Mouse (Mus musculus) midbrain, embryonic 15.5 days (tissue): ENCODE results near the gene Tet3. TPM values are rescaled to one million over a fixed set of nuclear protein-coding genes. Genes with fewer than 3 reads are reported as not detected.
"Not testable (repeated sequence)": the region's sequence is repeated elsewhere in the genome, so short reads cannot be mapped to it uniquely, and the experiment has no call there.

ENCODE experiments used
- ATAC-seq: fragments of 200-750 bp; cut with Nextera tagmentation; replicated peaks from 2 replicates; pipeline ENCODE4 v1.8.0; 2017; ENCODE audit warnings: moderate TSS enrichment
- H3K27ac ChIP-seq: fragments of 300-500 bp; sonication (generic); 2 replicates; pipeline ENCODE4 v1.5.1; 2015; ENCODE audit warnings: mild to moderate bottlenecking, inconsistent platforms
- H3K27me3 ChIP-seq: fragments of 300-500 bp; sonication (generic); replicated peaks from 2 replicates; pipeline ENCODE4 v1.6.1; 2015; ENCODE audit warnings: inconsistent platforms
- H3K36me3 ChIP-seq: fragments of 300-500 bp; sonication (generic); replicated peaks from 2 replicates; pipeline ENCODE4 v1.6.1; 2015; ENCODE audit warnings: inconsistent platforms
- H3K4me1 ChIP-seq: fragments of 300-500 bp; sonication (generic); 2 replicates; pipeline ENCODE4 v1.6.1; 2015; ENCODE audit warnings: inconsistent platforms
- H3K4me2 ChIP-seq: fragments of 300-500 bp; sonication (generic); 2 replicates; pipeline ENCODE4 v1.6.1; 2015; ENCODE audit warnings: inconsistent platforms, mild to moderate bottlenecking, moderate library complexity
- H3K4me3 ChIP-seq: fragments of 300-500 bp; sonication (generic); 2 replicates; pipeline ENCODE4 v1.5.1; 2015; ENCODE audit warnings: mild to moderate bottlenecking, inconsistent platforms
- H3K9ac ChIP-seq: fragments of 300-500 bp; sonication (generic); 2 replicates; pipeline ENCODE4 v1.6.1; 2015; ENCODE audit warnings: mild to moderate bottlenecking, inconsistent platforms
- H3K9me3 ChIP-seq: fragments of 300-500 bp; sonication (generic); 2 replicates; pipeline ENCODE4 v1.6.1; 2016; ENCODE audit warnings: inconsistent platforms
- WGBS: fragments of 180-500 bp; shearing (Covaris S2); methylation state at CpG from one replicate; pipeline ENCODE4 v1.1.7; 2015; ENCODE audit warnings: mixed read lengths; 5-methylcytosine and 5-hydroxymethylcytosine counted together
- polyA plus RNA-seq: library from polyadenylated mRNA; unstranded; fragments of >200 nt; fragmentation: Nextera tagmentation; extraction: Ambion mirVana; gene quantifications from 2 replicates; pipeline ENCODE4 v1.2.1, GENCODE M21; 2015

The Tet3 gene
- polyA plus RNA-seq, 1 experiment from 2014 or later: 60.9 TPM

GRCm38 (mm10) chr6:83349274-83349958 lies 109.5 kb downstream of the Tet3 start:
- Histone ChIP-seq H3K27me3 (no peaks in the 10 kb centered on the region), H3K9ac (peak overlapping the region; percentile 96), H3K4me1 (peaks cover 16% of the 10 kb centered on the region), H3K9me3 (no peaks in the 10 kb centered on the region), H3K27ac (peak overlapping the region; percentile 73), H3K36me3 (peaks cover 3% of the 10 kb centered on the region; the same call in 1 of the 2 replicates), H3K4me3 (peak overlapping the region; percentile 92), H3K4me2 (peak overlapping the region; percentile 76)
- under 1% methylated on average over 53 of the region's 53 CpGs for WGBS
- ATAC-seq: peak; percentile 96

- Histone ChIP-seq H3K9ac (peak within 1 kb of the TSS; percentile 96), H3K4me2 (peak within 1 kb of the TSS; percentile 76), H3K9me3 (no peaks in the 10 kb centered on the region), H3K4me1 (peaks cover 16% of the 10 kb centered on the region), H3K27me3 (no peaks in the 10 kb centered on the region), H3K27ac (peak within 1 kb of the TSS; percentile 73), H3K4me3 (peak within 1 kb of the TSS; percentile 92), H3K36me3 (peaks cover 3% of the 10 kb centered on the region; the same call in 1 of the 2 replicates)
- 29% methylated on average over 6 of the region's 6 CpGs for WGBS
- no peak; the same call in none of the 2 replicates for ATAC-seq
Observed at GRCm38 (mm10) chr6:83348873-83349272, 110.0 kb downstream of the Tet3 start, which contains the start of gene Bola3. Gene Bola3, plus strand, starts transcription at chr6:83349147.

GRCm38 (mm10) chr6:83347916-83348315 lies 111.0 kb downstream of the Tet3 start:
- 96% methylated on average over 3 of the region's 3 CpGs for WGBS
- Histone ChIP-seq H3K9me3 (no peaks in the 10 kb centered on the region), H3K4me3 (no peak overlapping the region), H3K27me3 (no peaks in the 10 kb centered on the region), H3K27ac (no peak overlapping the region), H3K9ac (no peak overlapping the region), H3K4me1 (peaks cover 16% of the 10 kb centered on the region), H3K4me2 (no peak overlapping the region), H3K36me3 (peaks cover 3% of the 10 kb centered on the region; the same call in 1 of the 2 replicates)
- ATAC-seq: no peak

GRCm38 (mm10) chr6:83345285-83345684 lies 113.6 kb downstream of the Tet3 start:
- Histone ChIP-seq H3K4me1 (peaks cover 11% of the 10 kb centered on the region), H3K36me3 (peaks cover 25% of the 10 kb centered on the region)
- H3K4me3 ChIP-seq, ATAC-seq, H3K9me3 ChIP-seq, H3K4me2 ChIP-seq, H3K27me3 ChIP-seq, H3K27ac ChIP-seq, H3K9ac ChIP-seq: not testable (repeated sequence)
- 92% methylated on average over 8 of the region's 8 CpGs for WGBS

- H3K9me3 ChIP-seq: no peaks in the 10 kb centered on the region
Observed at GRCm38 (mm10) chr6:83342957-83343356, 115.9 kb downstream of the Tet3 start.

GRCm38 (mm10) chr6:83341387-83341786 lies 117.5 kb downstream of the Tet3 start:
- Histone ChIP-seq H3K27ac (no peak overlapping the region), H3K4me3 (no peak overlapping the region), H3K4me1 (no peaks in the 10 kb centered on the region), H3K9me3 (no peaks in the 10 kb centered on the region), H3K27me3 (no peaks in the 10 kb centered on the region), H3K4me2 (no peak overlapping the region), H3K36me3 (peaks cover 42% of the 10 kb centered on the region), H3K9ac (no peak overlapping the region)
- no peak for ATAC-seq
- 88% methylated on average over 3 of the region's 3 CpGs for WGBS

More at GRCm38 (mm10) chr6:83342957-83343356, 115.9 kb downstream of the Tet3 start:
- Histone ChIP-seq H3K36me3 (peaks cover 42% of the 10 kb centered on the region), H3K4me3 (no peak overlapping the region), H3K9ac (no peak overlapping the region), H3K4me2 (no peak overlapping the region), H3K27me3 (no peaks in the 10 kb centered on the region), H3K27ac (no peak overlapping the region), H3K4me1 (no peaks in the 10 kb centered on the region)
- WGBS: 90% methylated on average over 2 of the region's 2 CpGs
- no peak for ATAC-seq

- no peak overlapping the region for H3K9ac ChIP-seq
Observed at GRCm38 (mm10) chr6:83327591-83328190, 131.2 kb downstream of the Tet3 start.

GRCm38 (mm10) chr6:83326761-83327160 lies 132.1 kb downstream of the Tet3 start:
- 70% methylated on average over 6 of the region's 6 CpGs for WGBS
- peak overlapping the region; percentile 95 for H3K9ac ChIP-seq
- ATAC-seq: no peak
- peak overlapping the region; percentile 82 for H3K4me2 ChIP-seq
- no peaks in the 10 kb centered on the region for H3K27me3 ChIP-seq
- H3K4me3 ChIP-seq: peak overlapping the region; percentile 75
- peaks cover 15% of the 10 kb centered on the region for H3K36me3 ChIP-seq
- peaks cover 22% of the 10 kb centered on the region for H3K4me1 ChIP-seq
- H3K27ac ChIP-seq: no peak overlapping the region
- no peaks in the 10 kb centered on the region for H3K9me3 ChIP-seq

More at GRCm38 (mm10) chr6:83327591-83328190, 131.2 kb downstream of the Tet3 start:
- no peak overlapping the region for H3K4me3 ChIP-seq
- peaks cover 22% of the 10 kb centered on the region for H3K4me1 ChIP-seq
- H3K4me2 ChIP-seq: no peak overlapping the region
- H3K36me3 ChIP-seq: peaks cover 21% of the 10 kb centered on the region
- 87% methylated on average over 3 of the region's 3 CpGs for WGBS
- no peaks in the 10 kb centered on the region for H3K27me3 ChIP-seq
- no peaks in the 10 kb centered on the region for H3K9me3 ChIP-seq
- no peak for ATAC-seq
- no peak overlapping the region for H3K27ac ChIP-seq

- H3K9ac ChIP-seq: peak overlapping the region; percentile 95
- peak overlapping the region; percentile 75 for H3K4me3 ChIP-seq
- no peak; the same call in 1 of the 2 replicates for ATAC-seq
- H3K9me3 ChIP-seq: no peaks in the 10 kb centered on the region
- peak overlapping the region; percentile 82 for H3K4me2 ChIP-seq
- peaks cover 11% of the 10 kb centered on the region for H3K36me3 ChIP-seq
- H3K4me1 ChIP-seq: peaks cover 22% of the 10 kb centered on the region
- H3K27me3 ChIP-seq: no peaks in the 10 kb centered on the region
- H3K27ac ChIP-seq: peak overlapping the region; percentile 88
- 7% methylated on average over 6 of the region's 6 CpGs for WGBS
Observed at GRCm38 (mm10) chr6:83326394-83326736, 132.5 kb downstream of the Tet3 start.

GRCm38 (mm10) chr6:83325525-83326393 lies 133.1 kb downstream of the Tet3 start, which contains the start of the genes Mthfd2 and Mob1a:
Gene Mthfd2, minus strand, starts transcription at chr6:83325908.
Gene Mob1a, plus strand, starts transcription at chr6:83326016.
- peaks cover 6% of the 10 kb centered on the region for H3K36me3 ChIP-seq
- peaks cover 22% of the 10 kb centered on the region for H3K4me1 ChIP-seq
- ATAC-seq: peak; percentile 98
- under 1% methylated on average over 65 of the region's 65 CpGs for WGBS
- H3K9me3 ChIP-seq: no peaks in the 10 kb centered on the region
- H3K27me3 ChIP-seq: no peaks in the 10 kb centered on the region
- H3K9ac ChIP-seq: peak within 1 kb of the TSS; percentile 95
- H3K27ac ChIP-seq: peak within 1 kb of the TSS; percentile 88
- H3K4me2 ChIP-seq: peak within 1 kb of the TSS; percentile 82
- H3K4me3 ChIP-seq: peak within 1 kb of the TSS; percentile 75

- no peak overlapping the region for H3K4me3 ChIP-seq
- WGBS: 64% methylated on average over 8 of the region's 8 CpGs
- no peak overlapping the region for H3K4me2 ChIP-seq
- no peak overlapping the region for H3K9ac ChIP-seq
- H3K4me1 ChIP-seq: peaks cover 22% of the 10 kb centered on the region
- H3K27me3 ChIP-seq: no peaks in the 10 kb centered on the region
- H3K9me3 ChIP-seq: no peaks in the 10 kb centered on the region
- no peaks in the 10 kb centered on the region for H3K36me3 ChIP-seq
- ATAC-seq: no peak
- H3K27ac ChIP-seq: no peak overlapping the region
Observed at GRCm38 (mm10) chr6:83323652-83324419, 135.0 kb downstream of the Tet3 start.
